Mouse (Mus musculus): ENCODE measurements around the gene Cldn24.

- TF ChIP-seq POLR2A (IDR thresholded peaks at IDR 0.05; ENCODE audit: insufficient read length, low read depth) (no peak), MAX (IDR thresholded peaks at IDR 0.05; ENCODE audit: low read depth) (no peak), MYOG (IDR thresholded peaks at IDR 0.05; ENCODE audit: control insufficient read depth in 1 of 3, insufficient read depth in 1 of 3, insufficient read length in 2 of 3, low read depth in 2 of 3) (peak in 1 of 3 experiments; percentile 49), CEBPB (IDR thresholded peaks at IDR 0.05; ENCODE audit: insufficient read depth, poor library complexity, severe bottlenecking) (no peak), TCF12 (IDR thresholded peaks at IDR 0.05; ENCODE audit: insufficient read depth, poor library complexity, severe bottlenecking) (no peak), E2F4 (IDR thresholded peaks at IDR 0.05; ENCODE audit: insufficient read depth) (no peak), TCF3 (IDR thresholded peaks at IDR 0.05; ENCODE audit: insufficient read length, low read depth) (no peak), USF1 (IDR thresholded peaks at IDR 0.05; ENCODE audit: low read depth) (no peak), MYOD1 (IDR thresholded peaks at IDR 0.05; ENCODE audit: control insufficient read depth in 1 of 3, insufficient read length in 2 of 3, low read depth in 2 of 3) (peak in 1 of 3 experiments; percentile 35)
Measured at GRCm38 (mm10) chr8:47867067-47867466, 45.1 kb downstream of the Cldn24 start.

All from myocyte (in vitro differentiated cells).